ENCODE assay signal across 9 mouse cellular contexts in genomic region chr12:84468701-84469100, GRCm38 (mm10). TPM values are rescaled to one million over a fixed set of nuclear protein-coding genes. Genes with fewer than 3 reads are reported as not detected.
DNase-seq lines count a peak whose midpoint lies in the region; ATAC-seq lines count a peak whose summit lies in the region.
"Had no signal": no experiment of that assay in that cellular context is flagged by ENCODE, and none has a peak within 500 bp of the region (broad histone marks: within the 10 kb centered on the region; RNA-seq: fewer than 3 reads in every experiment).

No protein-coding gene starts in this region.

- no peaks in the 10 kb centered on the region for H3K27me3 ChIP-seq in heart, embryonic 12.5 days (replicated peaks)
- no peaks in the 10 kb centered on the region for H3K27me3 ChIP-seq in midbrain, embryonic 14.5 days (ENCODE audit: control insufficient read depth, insufficient read depth, low read length)
- no peaks in the 10 kb centered on the region for H3K27me3 ChIP-seq in midbrain, embryonic 16.5 days (ENCODE audit: control insufficient read depth, insufficient read depth, low read depth, low read length)
- no peaks in the 10 kb centered on the region for H3K27me3 ChIP-seq in splenic B cell, adult 2 months (ENCODE audit: control insufficient read depth, insufficient read depth, low read length, poor library complexity, severe bottlenecking)
- H3K27me3 ChIP-seq: hindbrain, embryonic 15.5 days had no signal

- 0% methylated on average over 1 of the region's 1 CpGs for WGBS in heart, embryonic 12.5 days
- WGBS in midbrain, embryonic 14.5 days, result 0% methylated on average over 1 of the region's 1 CpGs
- WGBS in midbrain, embryonic 16.5 days, result 5% methylated on average over 1 of the region's 1 CpGs

- no peak for ATAC-seq in heart, embryonic 12.5 days (ENCODE audit: insufficient number of reproducible peaks, low FRiP score)
- ATAC-seq in midbrain, embryonic 14.5 days (ENCODE audit: low FRiP score, low TSS enrichment), result no peak
- no peak for ATAC-seq in midbrain, embryonic 16.5 days

- no peak overlapping the region for H3K4me3 ChIP-seq in heart, embryonic 12.5 days
- no peak overlapping the region for H3K4me3 ChIP-seq in midbrain, embryonic 14.5 days (replicated peaks; ENCODE audit: low read depth, low read length)
- no peak overlapping the region for H3K4me3 ChIP-seq in midbrain, embryonic 16.5 days (ENCODE audit: low read depth, low read length)
- H3K4me3 ChIP-seq: hindbrain, embryonic 15.5 days had no signal

- H3K4me2 ChIP-seq in heart, embryonic 12.5 days, result no peak overlapping the region
- H3K4me2 ChIP-seq in midbrain, embryonic 14.5 days (ENCODE audit: low read length), result no peak overlapping the region
- no peak overlapping the region for H3K4me2 ChIP-seq in midbrain, embryonic 16.5 days (ENCODE audit: low read length)
- H3K4me2 ChIP-seq: hindbrain, embryonic 15.5 days had no signal

- no peaks in the 10 kb centered on the region for H3K4me1 ChIP-seq in heart, embryonic 12.5 days (replicated peaks)
- H3K4me1 ChIP-seq in midbrain, embryonic 14.5 days (ENCODE audit: control insufficient read depth, insufficient read depth, low read length), result no peaks in the 10 kb centered on the region
- no peaks in the 10 kb centered on the region for H3K4me1 ChIP-seq in midbrain, embryonic 16.5 days (ENCODE audit: control insufficient read depth, insufficient read depth, low read length)
- H3K4me1 ChIP-seq: hindbrain, embryonic 15.5 days had no signal

- no peaks in the 10 kb centered on the region for H3K9me3 ChIP-seq in heart, embryonic 12.5 days (replicated peaks)
- H3K9me3 ChIP-seq in midbrain, embryonic 14.5 days (ENCODE audit: control insufficient read depth, low read length), result no peaks in the 10 kb centered on the region
- no peaks in the 10 kb centered on the region for H3K9me3 ChIP-seq in midbrain, embryonic 16.5 days (replicated peaks; ENCODE audit: control insufficient read depth, low read length, poor library complexity, severe bottlenecking)
- H3K9me3 ChIP-seq: hindbrain, embryonic 15.5 days had no signal

- DNase-seq in heart, adult 18-20 months, result peak; percentile 14 to 57
- peak; percentile 86 for DNase-seq in midbrain, embryonic 14.5 days
- peak; percentile 70 for DNase-seq in embryo, embryonic 11 days
- peak; percentile 74 for DNase-seq in splenic B cell, adult 2 months (ENCODE audit: low read depth, low spot score)
- no peak for DNase-seq in thymus, postnatal 25 days
- no peak for DNase-seq in layer of hippocampus, adult 8-10 months (ENCODE audit: low spot score in 2 of 2)

- H3K27ac ChIP-seq in heart, embryonic 12.5 days (ENCODE audit: poor library complexity, severe bottlenecking), result no peak overlapping the region
- H3K27ac ChIP-seq in midbrain, embryonic 14.5 days (replicated peaks; ENCODE audit: low read depth, low read length), result no peak overlapping the region
- no peak overlapping the region for H3K27ac ChIP-seq in midbrain, embryonic 16.5 days (ENCODE audit: low read length)
- H3K27ac ChIP-seq: hindbrain, embryonic 15.5 days had no signal

- peaks cover 23% of the 10 kb centered on the region for H3K36me3 ChIP-seq in heart, embryonic 12.5 days
- H3K36me3 ChIP-seq in midbrain, embryonic 14.5 days (ENCODE audit: control insufficient read depth, insufficient read depth, low read length), result peaks cover 22% of the 10 kb centered on the region; the same call in 1 of the 2 replicates
- no peaks in the 10 kb centered on the region for H3K36me3 ChIP-seq in midbrain, embryonic 16.5 days (ENCODE audit: control insufficient read depth, insufficient read depth, low read length)
- H3K36me3 ChIP-seq in splenic B cell, adult 2 months (ENCODE audit: control insufficient read depth, insufficient read depth, low read length, poor library complexity, severe bottlenecking), result peaks cover 5% of the 10 kb centered on the region; the same call in 1 of the 2 replicates

- H3K9ac ChIP-seq in heart, embryonic 12.5 days, result no peak overlapping the region
- no peak overlapping the region for H3K9ac ChIP-seq in midbrain, embryonic 14.5 days (replicated peaks; ENCODE audit: low read length)
- H3K9ac ChIP-seq in midbrain, embryonic 16.5 days (ENCODE audit: low read depth, low read length), result no peak overlapping the region
- H3K9ac ChIP-seq: hindbrain, embryonic 15.5 days had no signal

RNA-seq across cellular contexts. Expression of gene Lin52, which starts 17.5 kb away (rescaled TPM):
- 10 to 100 TPM in 1 of 2 experiments, 1 to 10 TPM in 1; 9.9 to 12.0 TPM for total RNA-seq in heart, adult 18-20 months (2021)
- polyA plus RNA-seq in heart, embryonic 12.5 days (2016; fragmentation: Nextera tagmentation; extraction: Ambion mirVana), result 15.4 and 15.8 TPM in 2 replicates
- 37.1 and 41.5 TPM in 2 replicates for polyA plus RNA-seq in midbrain, embryonic 14.5 days (2014; fragmentation: Nextera tagmentation; extraction: Ambion mirVana)
- polyA plus RNA-seq in midbrain, embryonic 16.5 days (2015; fragmentation: Nextera tagmentation; extraction: Ambion mirVana), result 36.1 and 37.7 TPM in 2 replicates
- total RNA-seq in layer of hippocampus, adult 8-10 months (2022), result 10 to 100 TPM; 21.9 to 31.9 (median 26.3) TPM

RNA-seq across cellular contexts. Expression of gene Aldh6a1, which starts 17.9 kb away (rescaled TPM):
- total RNA-seq in heart, adult 18-20 months (2021), result 100 to 1,000 TPM; 223 to 267 TPM
- 43.6 and 43.9 TPM in 2 replicates for polyA plus RNA-seq in heart, embryonic 12.5 days (2016; fragmentation: Nextera tagmentation; extraction: Ambion mirVana)
- 29.6 and 39.4 TPM in 2 replicates for polyA plus RNA-seq in midbrain, embryonic 14.5 days (2014; fragmentation: Nextera tagmentation; extraction: Ambion mirVana)
- polyA plus RNA-seq in midbrain, embryonic 16.5 days (2015; fragmentation: Nextera tagmentation; extraction: Ambion mirVana), result 33.6 and 34.2 TPM in 2 replicates
- 10 to 100 TPM; 55.6 to 61.6 (median 58.2) TPM for total RNA-seq in layer of hippocampus, adult 8-10 months (2022)

RNA-seq across cellular contexts. Expression of gene Rnf113a2, which starts 51.7 kb away (rescaled TPM):
- total RNA-seq in heart, adult 18-20 months (2021), result 10 to 100 TPM in 1 of 2 experiments, 1 to 10 TPM in 1; 9.7 to 10.5 TPM
- polyA plus RNA-seq in heart, embryonic 12.5 days (2016; fragmentation: Nextera tagmentation; extraction: Ambion mirVana), result 21.3 and 24.4 TPM in 2 replicates
- polyA plus RNA-seq in midbrain, embryonic 14.5 days (2014; fragmentation: Nextera tagmentation; extraction: Ambion mirVana), result 21.8 and 22.6 TPM in 2 replicates
- 22.3 and 22.4 TPM in 2 replicates for polyA plus RNA-seq in midbrain, embryonic 16.5 days (2015; fragmentation: Nextera tagmentation; extraction: Ambion mirVana)
- 10 to 100 TPM in 3 of 4 experiments, 1 to 10 TPM in 1; 9.1 to 16.9 (median 13.8) TPM for total RNA-seq in layer of hippocampus, adult 8-10 months (2022)

RNA-seq across cellular contexts. Expression of gene Bbof1, which starts 59.8 kb away (rescaled TPM):
- 1 to 10 TPM; 1.4 to 1.5 TPM for total RNA-seq in heart, adult 18-20 months (2021)
- 1.4 and 1.5 TPM in 2 replicates for polyA plus RNA-seq in heart, embryonic 12.5 days (2016; fragmentation: Nextera tagmentation; extraction: Ambion mirVana)
- polyA plus RNA-seq in midbrain, embryonic 14.5 days (2014; fragmentation: Nextera tagmentation; extraction: Ambion mirVana), result 2.8 and 3.4 TPM in 2 replicates
- polyA plus RNA-seq in midbrain, embryonic 16.5 days (2015; fragmentation: Nextera tagmentation; extraction: Ambion mirVana), result 4.6 and 4.7 TPM in 2 replicates
- 10 to 100 TPM in 2 of 4 experiments, 1 to 10 TPM in 2; 8.3 to 12.7 (median 10.7) TPM for total RNA-seq in layer of hippocampus, adult 8-10 months (2022)

RNA-seq across cellular contexts. Expression of gene Entpd5, which starts 59.9 kb away (rescaled TPM):
- 10 to 100 TPM; 74.0 to 80.2 TPM for total RNA-seq in heart, adult 18-20 months (2021)
- 32.6 and 33.5 TPM in 2 replicates for polyA plus RNA-seq in heart, embryonic 12.5 days (2016; fragmentation: Nextera tagmentation; extraction: Ambion mirVana)
- 6.4 and 12.1 TPM in 2 replicates for polyA plus RNA-seq in midbrain, embryonic 14.5 days (2014; fragmentation: Nextera tagmentation; extraction: Ambion mirVana)
- polyA plus RNA-seq in midbrain, embryonic 16.5 days (2015; fragmentation: Nextera tagmentation; extraction: Ambion mirVana), result 13.8 and 15.2 TPM in 2 replicates
- total RNA-seq in layer of hippocampus, adult 8-10 months (2022), result 10 to 100 TPM; 25.2 to 30.4 (median 29.1) TPM

Comparison
In these comparisons a context has a peak if more than half of its experiments do, and no peak if none do; other contexts are left out.
1. DNase-seq: peak in heart, adult 18-20 months (2 of 2), midbrain, embryonic 14.5 days (single experiment), embryo, embryonic 11 days (single experiment) and splenic B cell, adult 2 months (single experiment); none in thymus, postnatal 25 days (single experiment) and layer of hippocampus, adult 8-10 months (0 of 2).